Mouse (Mus musculus) CH12.LX (cell line): ENCODE measurements around the gene Msi2.

Experiments used
- CTCF ChIP-seq, 2 experiments: IDR thresholded peaks in 1 of 2; conservative IDR thresholded peaks in 1 of 2; 2 replicates each; pipeline ENCODE4 v1.5.1; 2011 to 2012; ENCODE audit warnings: low read depth in 2 of 2, low read length in 2 of 2, improper control_type of control experiment in 1 of 2, inconsistent platforms in 1 of 2, mild to moderate bottlenecking in 1 of 2, moderate library complexity in 1 of 2
- E2F4 ChIP-seq: IDR thresholded peaks from 2 replicates; pipeline ENCODE4 v1.6.1; 2011; ENCODE audit warnings: low read depth, low read length, improper control_type of control experiment; ENCODE audit not compliant: insufficient replicate concordance
- HCFC1 ChIP-seq: IDR thresholded peaks from 2 replicates; pipeline ENCODE4 v1.6.1; 2012; ENCODE audit warnings: low read depth, mild to moderate bottlenecking, inconsistent platforms, low read length, improper control_type of control experiment
- ZC3H11A ChIP-seq: IDR thresholded peaks from 2 replicates; pipeline ENCODE4 v1.6.1; 2012; ENCODE audit warnings: low read depth, mild to moderate bottlenecking, inconsistent platforms, low read length, improper control_type of control experiment

DNA sequence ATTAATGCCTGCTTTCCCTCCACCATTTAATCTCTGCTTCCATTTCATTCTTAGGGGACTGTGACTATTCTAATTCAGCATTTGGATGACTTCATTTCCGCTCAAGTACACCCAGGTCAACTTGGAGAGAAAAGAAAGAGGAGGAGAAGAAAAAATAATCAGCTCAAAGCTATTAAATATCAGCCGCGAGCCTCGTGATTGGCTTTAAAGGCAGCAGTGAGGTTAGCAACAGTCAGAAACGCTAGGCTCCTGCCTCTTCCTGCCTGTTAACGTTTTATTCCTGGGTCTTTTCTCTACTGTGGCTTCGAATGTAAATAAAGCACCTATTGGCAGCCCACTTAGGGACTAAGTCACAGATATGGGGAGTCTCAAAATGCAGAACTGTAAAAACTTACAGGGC, 135.5 kb downstream of the Msi2 start:
- TF ChIP-seq ZC3H11A (no peak), E2F4 (no peak), CTCF (conservative IDR thresholded peaks at IDR 0.05 in 1 of 2, IDR thresholded peaks at IDR 0.05 in 1 of 2; ENCODE audit: low read depth in 2 of 2, low read length in 2 of 2) (no peak), HCFC1 (no peak)
